Mouse (Mus musculus) layer of hippocampus, adult 2 months (tissue): ENCODE results near the gene Col23a1. TPM values are rescaled to one million over a fixed set of nuclear protein-coding genes. Genes with fewer than 3 reads are reported as not detected.

Source experiments
- DNase-seq, 2 experiments: peaks; one replicate each; pipeline ENCODE4 v3.0.0; 2022; ENCODE audit warnings: low spot score in 2 of 2
- H3K27ac ChIP-seq: fragments of 200-600 bp; 2 replicates; pipeline ENCODE4 v1.8.1; 2022
- H3K4me3 ChIP-seq: fragments of 200-600 bp; 2 replicates; pipeline ENCODE4 v1.8.1; 2022; ENCODE audit warnings: mild to moderate bottlenecking
- CTCF ChIP-seq: fragments of 200-600 bp; conservative IDR thresholded peaks from 2 replicates; pipeline ENCODE4 v1.8.1; 2022; ENCODE audit warnings: antibody characterized with exemption, mild to moderate bottlenecking, moderate library complexity
- total RNA-seq, 2 experiments: library from RNA; stranded (reverse); gene quantifications; 2 replicates each; pipeline ENCODE4 v1.2.3; 2021

Gene Col23a1
- total RNA-seq, 2 experiments from 2014 or later, result 5.3 to 6.7 TPM

GRCm38 (mm10) chr11:51442006-51442405 lies 152.3 kb downstream of the Col23a1 start:
- H3K27ac ChIP-seq, result no peak overlapping the region
- no peak overlapping the region for H3K4me3 ChIP-seq
- TF ChIP-seq CTCF, result no peak
- DNase-seq, result no peak

GRCm38 (mm10) chr11:51442599-51442998 lies 152.9 kb downstream of the Col23a1 start:
- no peak for TF ChIP-seq CTCF
- Histone ChIP-seq H3K27ac (no peak overlapping the region), H3K4me3 (no peak overlapping the region)
- DNase-seq, result no peak

DNA sequence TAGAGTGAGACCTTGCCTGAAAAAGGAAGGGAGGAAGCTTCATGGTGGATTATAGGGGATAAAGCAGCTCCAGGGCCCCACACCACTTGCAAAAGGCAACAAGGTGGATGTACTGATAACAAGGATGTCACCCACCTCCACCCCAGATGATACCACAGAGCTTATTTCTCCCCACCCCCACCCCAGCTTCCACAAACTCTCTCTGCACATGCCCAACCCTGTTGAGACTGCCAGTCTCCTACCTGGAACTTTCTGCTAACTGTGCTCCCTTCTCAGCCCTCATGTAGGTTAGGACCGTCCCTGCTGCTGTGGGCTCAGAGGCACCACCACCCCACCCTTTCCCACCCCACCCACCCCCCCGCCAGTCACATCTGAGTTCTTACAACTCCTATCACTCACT lies 154.1 kb downstream of the Col23a1 start:
- TF ChIP-seq CTCF, result no peak
- no peak overlapping the region for H3K27ac ChIP-seq
- no peak for DNase-seq

GRCm38 (mm10) chr11:51444649-51445048 lies 154.9 kb downstream of the Col23a1 start:
- no peak for TF ChIP-seq CTCF
- Histone ChIP-seq H3K27ac (no peak overlapping the region), H3K4me3 (no peak overlapping the region)
- no peak for DNase-seq

More for the DNA sequence above, 154.1 kb downstream of the Col23a1 start:
- H3K4me3 ChIP-seq, result no peak overlapping the region

GRCm38 (mm10) chr11:51446711-51447425 lies 157.1 kb downstream of the Col23a1 start:
- no peak overlapping the region for H3K4me3 ChIP-seq
- TF ChIP-seq CTCF, result peak; percentile 83
- DNase-seq, result peak; percentile 14 to 59
- H3K27ac ChIP-seq, result no peak overlapping the region

- no peak for TF ChIP-seq CTCF
- peak overlapping the region; percentile 71; the same call in 1 of the 2 replicates for H3K27ac ChIP-seq
- no peak overlapping the region for H3K4me3 ChIP-seq
- no peak for DNase-seq
Measured at GRCm38 (mm10) chr11:51448256-51448655, 158.5 kb downstream of the Col23a1 start.

GRCm38 (mm10) chr11:51448680-51449079 lies 159.0 kb downstream of the Col23a1 start:
- Histone ChIP-seq H3K27ac (peak overlapping the region; percentile 71; the same call in 1 of the 2 replicates), H3K4me3 (no peak overlapping the region)
- TF ChIP-seq CTCF, result no peak
- no peak for DNase-seq

GRCm38 (mm10) chr11:51449881-51450280 lies 160.2 kb downstream of the Col23a1 start:
- DNase-seq, result peak in 1 of 2 experiments; percentile 50
- no peak for TF ChIP-seq CTCF
- H3K27ac ChIP-seq, result peak overlapping the region; percentile 71
- H3K4me3 ChIP-seq, result no peak overlapping the region

GRCm38 (mm10) chr11:51451281-51451680 lies 161.6 kb downstream of the Col23a1 start:
- no peak for DNase-seq
- TF ChIP-seq CTCF, result no peak
- no peak overlapping the region for H3K4me3 ChIP-seq
- no peak overlapping the region for H3K27ac ChIP-seq

GRCm38 (mm10) chr11:51451925-51452324 lies 162.2 kb downstream of the Col23a1 start:
- no peak for TF ChIP-seq CTCF
- Histone ChIP-seq H3K27ac (no peak overlapping the region), H3K4me3 (no peak overlapping the region)
- no peak for DNase-seq

- TF ChIP-seq CTCF, result no peak
Measured at GRCm38 (mm10) chr11:51453742-51454141, 164.0 kb downstream of the Col23a1 start.

DNA sequence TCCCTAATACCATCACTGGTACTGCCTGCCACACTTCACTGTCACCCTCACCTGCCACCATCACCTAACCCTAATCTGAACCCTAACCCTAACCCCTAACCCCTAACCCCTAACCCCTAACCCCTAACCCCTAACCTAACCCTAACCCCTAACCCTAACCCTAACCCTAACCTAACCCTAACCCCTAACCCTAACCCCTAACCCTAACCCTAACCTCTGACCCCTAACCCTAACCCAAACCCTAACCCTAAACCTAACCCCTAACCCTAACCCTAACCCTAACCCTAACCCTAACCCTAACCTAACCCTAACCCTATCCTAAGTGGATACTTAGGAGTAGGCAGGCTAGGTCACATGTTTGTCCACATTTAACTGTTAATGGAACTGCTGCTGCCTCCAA lies 165.8 kb downstream of the Col23a1 start:
- no peak overlapping the region for H3K4me3 ChIP-seq
- DNase-seq, result no peak
- no peak for TF ChIP-seq CTCF
- no peak overlapping the region for H3K27ac ChIP-seq

More at GRCm38 (mm10) chr11:51453742-51454141, 164.0 kb downstream of the Col23a1 start:
- Histone ChIP-seq H3K4me3 (no peak overlapping the region), H3K27ac (no peak overlapping the region)
- DNase-seq, result no peak

- TF ChIP-seq CTCF, result no peak
- H3K27ac ChIP-seq, result no peak overlapping the region
- DNase-seq, result no peak
- no peak overlapping the region for H3K4me3 ChIP-seq
Measured at GRCm38 (mm10) chr11:51457624-51458023, 167.9 kb downstream of the Col23a1 start.

DNA sequence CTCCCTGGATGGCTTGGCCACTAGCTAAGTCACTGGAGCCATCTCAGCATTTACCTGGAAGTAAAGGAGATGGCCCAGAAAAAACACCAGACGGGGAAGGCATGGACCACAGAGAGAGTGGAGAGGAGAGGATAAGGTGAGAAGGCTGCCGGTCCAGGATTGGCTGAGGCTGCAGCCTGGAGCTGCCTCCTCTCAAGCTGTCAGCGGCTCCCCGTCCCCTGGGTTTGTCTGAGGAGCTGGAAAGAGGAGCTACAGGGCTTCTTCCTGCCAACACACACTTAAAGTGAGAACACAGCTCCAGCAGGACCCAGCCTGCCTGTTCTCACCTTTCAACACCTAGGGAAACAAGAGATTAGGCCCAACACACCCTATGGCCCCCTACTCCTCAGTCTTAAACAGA lies 168.9 kb downstream of the Col23a1 start:
- no peak overlapping the region for H3K4me3 ChIP-seq
- DNase-seq, result no peak
- no peak overlapping the region for H3K27ac ChIP-seq
- no peak for TF ChIP-seq CTCF
